Mouse (Mus musculus) spleen, adult 2 months (tissue): ENCODE data around the gene 4931440F15Rik.

ENCODE experiments used
- CTCF ChIP-seq: fragments of 200-500 bp; IDR thresholded peaks from 2 replicates; pipeline ENCODE4 v1.5.1; 2011; ENCODE audit warnings: mild to moderate bottlenecking, inconsistent platforms; ENCODE audit not compliant: insufficient read depth, insufficient read length, insufficient replicate concordance; ENCODE audit errors: extremely low read depth
- POLR2A ChIP-seq: fragments of 200-500 bp; IDR thresholded peaks from 2 replicates; pipeline ENCODE4 v1.6.1; 2011; ENCODE audit warnings: low read depth, low read length, inconsistent platforms

GRCm38 (mm10) chr11:29826001-29826400 lies 533 bp upstream of the 4931440F15Rik start:
- TF ChIP-seq CTCF (no peak), POLR2A (no peak)
